Mouse (Mus musculus) thymus, postnatal 4 days (tissue): Measurements from ENCODE around the gene Klhdc8b.
A peak's percentile ranks its signal among the peaks of the same experiment; 100 is the strongest.

Experiments used
- DNase-seq: peaks from one replicate; pipeline ENCODE4 v3.0.0; 2021

The Klhdc8b gene

GRCm38 (mm10) chr9:108450292-108451169 lies 10.8 kb downstream of the Klhdc8b start:
- no peak for DNase-seq

DNA sequence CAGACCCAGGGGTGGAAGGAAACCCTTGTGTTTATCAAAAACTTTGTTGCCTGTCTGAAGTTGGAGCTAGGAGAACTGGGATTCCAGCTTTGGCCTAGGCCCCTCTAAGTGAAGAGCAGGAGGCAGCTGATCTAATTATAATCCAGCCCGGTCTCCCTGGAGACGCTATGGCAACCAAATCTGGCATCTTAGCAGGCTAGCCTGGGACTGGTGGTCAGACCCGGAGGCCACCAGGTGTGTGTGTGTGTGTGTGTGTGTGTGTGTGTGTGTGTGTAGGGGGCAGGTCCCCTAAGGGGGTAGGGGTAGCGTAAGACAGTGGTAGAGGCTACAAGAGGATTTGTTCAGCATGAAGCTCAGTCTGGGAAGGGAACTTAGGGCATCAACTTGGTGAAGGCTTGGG lies 11.5 kb downstream of the Klhdc8b start:
- DNase-seq: no peak

DNA sequence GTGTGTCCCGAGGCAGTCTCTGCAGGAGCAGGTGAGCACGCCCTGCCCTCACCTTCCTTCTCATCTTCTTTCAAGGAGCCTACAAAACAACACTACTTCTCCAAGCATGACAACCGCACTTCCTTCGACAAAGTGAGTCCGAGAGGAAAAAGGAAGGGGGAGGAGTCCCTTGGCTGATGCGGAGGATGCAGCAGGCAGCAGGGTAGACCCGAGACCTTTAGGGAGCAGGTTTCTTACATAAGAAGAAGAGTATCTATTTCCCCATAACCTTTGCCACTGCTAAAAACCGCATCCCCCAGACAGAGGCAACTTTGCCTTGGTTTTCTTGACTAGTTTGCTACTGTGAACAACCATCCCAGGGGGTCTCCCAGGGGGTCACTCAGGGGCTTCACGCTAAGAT lies 16.3 kb downstream of the Klhdc8b start:
- no peak for DNase-seq

DNA sequence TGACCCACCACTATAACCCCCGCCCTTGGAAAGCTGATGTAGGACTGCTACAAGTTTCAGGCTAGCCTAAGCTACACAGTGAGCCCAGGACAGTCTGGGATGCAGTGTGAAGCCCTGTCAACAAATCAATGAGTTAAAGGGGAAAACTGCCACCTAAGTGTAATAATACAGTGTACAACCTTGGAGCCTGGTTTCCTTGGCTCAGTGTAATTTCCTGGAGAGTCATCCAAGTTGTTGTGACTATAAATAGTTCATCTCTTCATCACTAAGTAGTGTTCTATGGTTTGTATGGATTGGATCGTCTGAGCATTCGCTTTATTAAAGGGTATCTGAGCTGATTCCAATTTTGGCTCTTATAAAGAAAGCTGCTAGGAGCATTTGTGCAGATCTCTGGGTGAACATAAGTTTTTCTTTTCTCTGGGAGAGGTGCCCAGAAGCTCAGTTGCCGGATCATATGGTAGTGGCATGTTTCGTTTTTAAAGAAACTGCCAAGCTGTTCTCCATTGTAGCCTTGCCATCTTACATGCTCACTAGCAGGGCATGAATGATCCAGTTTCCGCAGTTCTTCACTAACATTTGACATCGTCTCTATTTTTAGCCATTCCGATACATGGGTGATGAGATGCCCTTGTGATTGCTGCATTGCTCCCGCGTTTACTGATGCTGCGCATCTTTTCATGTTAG lies 20.0 kb downstream of the Klhdc8b start:
- no peak for DNase-seq

DNA sequence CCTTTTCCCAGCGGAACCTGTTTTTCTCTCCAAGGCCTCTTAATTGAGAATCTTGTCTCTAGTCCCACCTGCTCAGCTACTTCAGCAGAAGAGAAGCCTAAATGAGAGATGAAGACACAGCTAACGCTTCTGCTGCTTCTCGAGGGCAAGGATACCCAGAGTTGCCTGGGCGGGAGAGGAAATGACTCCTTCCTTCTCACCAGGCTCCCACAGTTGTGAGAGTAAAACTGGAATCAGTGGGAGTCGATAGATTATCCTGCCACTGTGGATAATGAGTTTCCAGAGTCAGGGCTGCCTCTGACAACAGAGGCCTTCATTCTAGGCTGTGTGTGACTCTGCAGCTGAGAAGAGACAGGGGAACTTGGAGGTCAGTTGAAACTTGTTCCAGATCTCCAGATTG lies 20.9 kb downstream of the Klhdc8b start:
- DNase-seq: no peak

DNA sequence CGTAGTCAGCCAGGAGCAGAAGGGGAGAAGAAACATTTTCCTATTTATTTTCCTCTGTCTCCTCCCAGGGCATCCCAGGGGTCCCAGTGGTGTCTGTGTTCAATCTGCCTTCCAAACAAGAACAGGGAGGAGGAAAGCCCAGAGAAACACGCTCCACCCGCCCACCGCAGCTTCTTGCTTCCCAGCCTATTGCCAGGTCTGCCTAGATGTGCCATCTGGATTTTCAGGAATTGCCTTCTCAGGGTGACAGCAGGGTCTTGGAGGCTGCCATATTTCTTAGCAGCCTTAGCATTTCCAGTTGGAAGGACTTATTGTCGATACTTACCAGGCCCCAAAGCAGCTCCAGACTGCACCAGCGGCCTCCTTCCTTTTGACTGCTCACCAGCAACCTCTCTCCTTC lies 22.2 kb downstream of the Klhdc8b start:
- DNase-seq: no peak

DNA sequence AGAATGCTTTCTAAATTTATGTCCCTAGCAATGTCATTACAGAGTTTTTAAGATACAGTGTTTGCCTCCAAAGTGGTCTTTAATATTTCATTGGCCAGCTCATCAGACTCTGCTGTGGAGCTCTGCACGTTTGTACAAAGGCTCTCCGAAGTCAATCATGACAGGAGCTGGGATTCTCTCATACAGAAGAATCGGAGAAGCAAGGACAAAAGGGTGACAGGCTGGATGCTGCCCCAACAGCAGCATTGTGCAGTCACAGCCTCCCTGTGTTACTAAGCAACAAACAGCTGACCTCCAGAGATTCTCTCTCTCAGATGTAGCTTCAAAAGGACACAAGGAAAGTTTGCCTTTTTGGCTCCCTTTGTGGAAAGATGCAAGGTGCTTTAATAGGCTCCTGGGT lies 25.2 kb downstream of the Klhdc8b start, which contains the start of gene BC048562:
Gene BC048562 (plus strand): TSS at position 301 of the 400 bp plus-strand sequence.
- DNase-seq: no peak

DNA sequence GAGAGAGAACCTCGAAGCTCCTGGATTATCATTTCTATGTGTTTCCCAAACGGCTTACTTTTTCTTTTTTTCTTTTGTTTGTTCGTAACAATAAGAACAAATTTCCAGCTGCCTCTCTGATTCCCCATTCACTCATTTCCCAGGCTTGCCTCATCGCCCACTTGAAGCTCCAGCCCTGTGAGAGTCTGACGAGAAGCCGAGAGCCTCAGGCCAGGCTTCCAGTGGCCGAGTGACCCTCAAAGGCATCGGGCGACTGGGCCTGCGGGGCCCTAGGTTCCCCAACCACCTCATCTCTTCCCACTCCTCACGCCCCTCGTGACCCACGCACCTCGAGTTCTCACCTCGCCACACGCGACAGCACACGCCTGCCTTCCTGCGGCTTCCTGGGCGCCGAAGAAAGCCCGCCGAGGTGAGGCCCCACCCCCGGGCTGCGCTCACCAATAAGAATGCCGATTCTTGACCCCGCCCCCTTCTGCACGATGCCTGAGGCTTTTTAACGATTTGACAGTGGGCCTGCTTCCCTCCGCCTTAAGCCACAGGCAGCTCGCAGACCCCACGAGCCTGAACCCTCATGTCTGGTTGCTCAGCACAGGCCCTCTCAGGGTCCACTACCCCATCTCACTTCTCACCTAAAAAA lies 29.8 kb downstream of the Klhdc8b start:
- DNase-seq: peak; percentile 23

DNA sequence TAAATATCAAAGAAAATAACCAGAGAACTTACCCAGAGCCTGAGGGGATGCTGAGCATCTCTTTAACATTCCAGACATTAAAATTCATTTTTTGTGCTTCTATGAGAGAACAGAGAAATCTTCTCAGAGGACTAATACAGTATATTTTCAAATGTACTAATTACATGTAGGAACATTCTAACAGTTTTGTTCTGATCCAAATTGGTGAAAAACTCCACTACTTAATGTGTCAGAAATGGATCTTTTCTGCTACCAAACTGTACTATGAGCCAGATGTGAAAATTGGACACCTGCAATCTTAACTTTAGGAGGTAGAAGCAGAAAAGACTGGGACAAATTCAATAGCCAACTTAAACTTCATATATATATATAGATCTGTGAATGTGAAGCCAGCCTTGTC lies 33.0 kb downstream of the Klhdc8b start, which contains the start of gene Ccdc36:
Gene Ccdc36 (minus strand): TSS at position 101 of the 400 bp plus-strand sequence.
- no peak for DNase-seq

DNA sequence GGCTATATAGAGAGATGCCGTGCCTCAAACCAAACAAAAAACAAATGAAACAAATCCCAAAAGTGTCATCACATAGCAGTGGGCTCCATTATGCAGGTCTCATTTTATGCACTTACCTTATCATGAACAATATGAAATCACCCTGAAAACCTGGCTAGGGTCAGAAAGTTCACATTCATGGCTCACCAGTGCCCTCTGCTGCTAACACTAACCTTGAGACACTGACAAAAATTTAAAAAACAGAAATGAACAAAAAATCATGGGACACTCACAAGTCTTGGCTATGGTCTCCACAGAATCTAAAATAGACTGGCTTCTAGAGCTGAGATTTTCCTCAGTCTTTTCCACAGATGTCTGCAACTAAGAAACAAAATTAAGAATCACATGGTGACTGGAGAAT lies 49.2 kb downstream of the Klhdc8b start:
- peak; percentile 65 for DNase-seq

DNA sequence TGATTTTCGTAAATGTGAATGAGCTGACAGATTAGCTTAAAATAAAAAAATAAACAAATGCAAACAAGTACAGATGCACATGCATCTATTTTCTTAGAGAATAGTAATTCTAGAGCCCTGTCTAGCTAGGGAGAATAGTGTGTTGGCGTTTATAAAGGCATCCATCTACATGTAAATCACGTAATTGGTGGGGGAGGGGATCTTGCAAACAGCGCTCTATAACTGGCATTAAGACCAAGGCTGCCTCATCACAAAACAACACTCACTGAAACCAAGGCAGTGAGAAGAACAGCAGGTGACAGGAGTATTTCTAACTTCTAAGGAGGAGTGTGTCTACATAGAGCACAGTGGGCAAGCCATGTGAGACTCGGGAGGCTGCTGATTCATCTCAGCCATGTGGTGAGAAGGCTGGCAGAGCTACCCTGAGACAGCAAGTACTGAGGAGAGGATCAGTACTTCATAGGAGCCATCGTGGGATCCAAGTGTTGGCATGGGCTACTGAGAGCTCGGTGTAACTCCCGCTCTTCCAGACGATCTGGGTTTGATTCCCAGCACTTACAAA lies 49.9 kb downstream of the Klhdc8b start:
- DNase-seq: no peak

GRCm38 (mm10) chr9:108409535-108409934 lies 51.8 kb downstream of the Klhdc8b start:
- DNase-seq: no peak

DNA sequence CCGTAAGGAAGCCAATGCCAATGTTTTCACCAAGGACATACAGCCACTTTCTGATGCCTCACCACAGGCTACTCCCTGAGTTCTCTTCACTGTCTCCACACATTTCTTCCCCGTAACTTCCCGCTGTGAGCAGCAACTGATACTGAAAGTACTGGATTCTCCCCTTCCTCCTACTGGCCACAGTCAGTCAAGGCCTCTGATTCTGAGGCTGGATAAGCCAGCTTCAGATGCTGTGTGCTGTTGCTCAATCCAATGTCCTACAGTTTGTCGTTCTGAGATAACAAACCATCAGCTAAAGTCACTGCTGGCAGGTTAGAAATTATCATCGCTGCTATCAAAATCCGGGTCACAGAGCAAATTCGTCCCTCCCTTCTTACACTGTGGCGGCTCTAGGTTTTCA lies 56.9 kb downstream of the Klhdc8b start:
- no peak for DNase-seq

- DNase-seq: no peak
Observed at GRCm38 (mm10) chr9:108403081-108403480, 58.3 kb downstream of the Klhdc8b start.

DNA sequence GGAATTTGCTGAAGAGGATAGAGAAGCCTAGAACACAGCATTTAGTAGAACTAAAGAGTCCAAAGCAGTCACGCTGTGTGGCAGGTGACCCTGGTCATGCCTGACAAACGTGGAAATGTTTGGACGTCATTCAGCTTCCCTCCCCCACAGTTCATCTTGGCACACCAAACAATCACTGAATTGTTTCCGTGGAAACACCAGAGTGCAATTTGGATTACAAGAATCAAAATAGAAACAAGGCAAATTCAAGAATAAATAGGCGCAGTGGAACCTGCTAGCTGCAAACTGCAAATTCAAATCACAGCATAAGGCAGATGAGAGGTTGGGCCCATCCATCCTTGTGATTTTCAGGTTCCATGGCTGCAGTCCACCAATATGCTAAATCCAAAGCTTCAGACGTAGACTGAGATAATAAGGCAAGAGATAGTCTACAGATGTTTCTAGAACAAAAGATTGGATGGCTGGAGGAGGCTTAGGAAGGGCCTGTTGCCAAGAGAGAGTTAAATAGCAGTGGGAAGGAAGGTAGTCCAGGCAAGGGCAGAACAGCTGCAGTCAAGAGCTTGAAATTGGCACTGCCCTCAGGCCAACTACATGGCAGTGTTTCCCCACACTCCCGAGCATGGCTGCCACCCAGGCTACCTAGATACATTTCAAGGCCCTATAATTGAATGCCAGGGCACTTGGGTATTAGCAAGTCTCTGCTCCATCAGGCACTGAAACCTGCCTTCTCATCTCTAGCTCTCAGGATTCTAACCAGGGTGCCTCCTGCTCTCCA lies 60.0 kb downstream of the Klhdc8b start:
- no peak for DNase-seq

DNA sequence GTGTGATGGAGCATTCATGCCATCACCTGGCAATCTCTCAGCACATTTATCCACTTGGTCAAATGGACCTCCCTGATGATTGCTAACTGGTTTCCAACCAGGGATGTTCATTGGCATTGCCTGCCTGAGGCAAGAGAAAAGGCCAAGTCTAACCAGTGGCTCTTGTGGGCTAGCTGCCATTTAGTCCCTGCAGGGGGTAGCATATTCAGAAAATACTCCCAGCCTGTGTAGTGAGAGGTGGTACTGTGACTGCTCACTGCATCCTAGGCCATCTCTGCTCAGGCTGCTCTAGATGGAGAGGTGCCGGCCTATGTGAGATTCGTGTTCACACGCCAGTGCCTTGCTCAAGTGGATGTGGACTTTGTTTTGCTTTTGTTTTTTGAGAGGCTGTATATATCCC lies 63.1 kb downstream of the Klhdc8b start:
- no peak for DNase-seq
